Mouse (Mus musculus) brain, embryonic 14.5 days (tissue): ENCODE results near the gene Cd274.

Source experiments
- CTCF ChIP-seq: fragments of 200-500 bp; IDR thresholded peaks from 2 replicates; pipeline ENCODE4 v1.5.1; 2012; ENCODE audit warnings: inconsistent platforms, mild to moderate bottlenecking, moderate library complexity, borderline replicate concordance; ENCODE audit not compliant: insufficient read depth, insufficient read length; ENCODE audit errors: extremely low read depth
- POLR2A ChIP-seq: fragments of 200-500 bp; IDR thresholded peaks from 2 replicates; pipeline ENCODE4 v1.6.1; 2012; ENCODE audit warnings: mild to moderate bottlenecking, inconsistent platforms, borderline replicate concordance; ENCODE audit not compliant: poor library complexity, insufficient read depth, insufficient read length, severe bottlenecking; ENCODE audit errors: extremely low read depth

DNA sequence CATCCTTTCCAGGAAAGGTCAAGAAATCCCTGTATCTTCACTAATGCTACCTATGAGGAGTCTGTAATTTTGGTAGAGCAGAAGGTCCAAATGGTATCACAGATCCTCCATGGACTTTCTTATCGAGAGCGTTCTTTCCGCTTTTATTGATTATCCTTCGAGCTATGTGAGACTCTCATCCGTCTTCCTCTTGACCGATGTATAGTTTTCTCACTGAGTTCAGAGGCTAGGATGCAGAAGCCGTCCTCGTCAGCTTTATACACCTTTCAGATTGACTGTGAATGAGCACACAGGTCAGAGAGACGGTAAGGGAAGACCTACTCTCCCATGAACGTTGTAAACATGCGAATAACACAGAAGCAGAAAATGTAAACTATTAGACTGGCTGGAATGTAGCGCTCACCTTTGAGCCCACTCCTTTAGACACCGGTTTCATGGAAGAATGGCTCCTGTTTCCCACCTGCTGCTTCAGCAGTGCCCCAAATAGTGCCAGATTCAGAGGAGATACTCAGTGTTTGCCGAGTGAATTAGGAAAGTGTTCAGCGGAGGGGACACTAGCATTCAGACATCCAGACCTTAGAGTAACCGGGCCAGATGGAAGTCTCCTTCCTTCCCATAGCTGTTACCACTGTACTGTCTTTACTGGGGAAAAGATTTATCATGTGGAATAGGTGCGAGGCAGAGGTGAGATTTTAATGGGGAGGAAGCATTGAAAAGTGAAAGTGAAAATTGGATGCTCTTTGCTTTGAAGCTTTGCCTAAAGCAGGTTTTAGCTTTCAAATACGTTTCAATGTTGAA is 4.2 kb downstream of the Cd274 start:
- TF ChIP-seq POLR2A (no peak), CTCF (no peak)
